Mouse (Mus musculus) hindbrain, embryonic 14.5 days (tissue): ENCODE measurements around the gene Crk. TPM values are rescaled to one million over a fixed set of nuclear protein-coding genes. Genes with fewer than 3 reads are reported as not detected.

Experiments used
- ATAC-seq: fragments of 200-750 bp; cut with Nextera tagmentation; 2 replicates; pipeline ENCODE4 v1.8.0; 2017; ENCODE audit warnings: moderate number of reproducible peaks, mild to moderate bottlenecking, moderate TSS enrichment, moderate library complexity; ENCODE audit not compliant: low FRiP score
- DNase-seq: peaks from one replicate; pipeline ENCODE4 v3.0.0-alpha.2; 2015; ENCODE audit warnings: low spot score
- H3K27ac ChIP-seq: fragments of 300-500 bp; sonication (generic); 2 replicates; pipeline ENCODE4 v1.5.1; 2014; ENCODE audit warnings: mild to moderate bottlenecking, moderate library complexity
- H3K27me3 ChIP-seq: fragments of 300-500 bp; sonication (generic); 2 replicates; pipeline ENCODE4 v1.6.1; 2014; ENCODE audit warnings: mild to moderate bottlenecking, low read length, mixed read lengths; ENCODE audit not compliant: control insufficient read depth, insufficient read depth
- H3K36me3 ChIP-seq: fragments of 300-500 bp; sonication (generic); replicated peaks from 2 replicates; pipeline ENCODE4 v1.6.1; 2014; ENCODE audit not compliant: control insufficient read depth, insufficient read depth
- H3K4me1 ChIP-seq: fragments of 300-500 bp; sonication (generic); replicated peaks from 2 replicates; pipeline ENCODE4 v1.6.1; 2014; ENCODE audit warnings: antibody characterized with exemption, low read length, mixed read lengths; ENCODE audit not compliant: control insufficient read depth, insufficient read depth
- H3K4me2 ChIP-seq: fragments of 300-500 bp; sonication (generic); replicated peaks from 2 replicates; pipeline ENCODE4 v1.6.1; 2014; ENCODE audit warnings: mild to moderate bottlenecking, moderate library complexity
- H3K4me3 ChIP-seq: fragments of 300-500 bp; sonication (generic); replicated peaks from 2 replicates; pipeline ENCODE4 v1.5.1; 2014; ENCODE audit warnings: mild to moderate bottlenecking, low read length
- H3K9ac ChIP-seq: fragments of 300-500 bp; sonication (generic); 2 replicates; pipeline ENCODE4 v1.6.1; 2014
- H3K9me3 ChIP-seq: fragments of 300-500 bp; sonication (generic); 2 replicates; pipeline ENCODE4 v1.6.1; 2016; ENCODE audit warnings: low read length; ENCODE audit not compliant: control insufficient read depth
- WGBS: fragments of 180-500 bp; shearing (Covaris S2); extraction: QIAGEN DNeasy Blood & Tissue Kit; methylation state at CpG from one replicate; pipeline ENCODE4 v1.1.7; 2014; 5-methylcytosine and 5-hydroxymethylcytosine counted together
- polyA plus RNA-seq: library from polyadenylated mRNA; unstranded; fragments of >200 nt; fragmentation: Nextera tagmentation; extraction: Ambion mirVana; gene quantifications from 2 replicates; pipeline ENCODE4 v1.2.1, GENCODE M21; 2014

Crk gene
- polyA plus RNA-seq, 1 experiment from 2014 or later, result 102 TPM

DNA sequence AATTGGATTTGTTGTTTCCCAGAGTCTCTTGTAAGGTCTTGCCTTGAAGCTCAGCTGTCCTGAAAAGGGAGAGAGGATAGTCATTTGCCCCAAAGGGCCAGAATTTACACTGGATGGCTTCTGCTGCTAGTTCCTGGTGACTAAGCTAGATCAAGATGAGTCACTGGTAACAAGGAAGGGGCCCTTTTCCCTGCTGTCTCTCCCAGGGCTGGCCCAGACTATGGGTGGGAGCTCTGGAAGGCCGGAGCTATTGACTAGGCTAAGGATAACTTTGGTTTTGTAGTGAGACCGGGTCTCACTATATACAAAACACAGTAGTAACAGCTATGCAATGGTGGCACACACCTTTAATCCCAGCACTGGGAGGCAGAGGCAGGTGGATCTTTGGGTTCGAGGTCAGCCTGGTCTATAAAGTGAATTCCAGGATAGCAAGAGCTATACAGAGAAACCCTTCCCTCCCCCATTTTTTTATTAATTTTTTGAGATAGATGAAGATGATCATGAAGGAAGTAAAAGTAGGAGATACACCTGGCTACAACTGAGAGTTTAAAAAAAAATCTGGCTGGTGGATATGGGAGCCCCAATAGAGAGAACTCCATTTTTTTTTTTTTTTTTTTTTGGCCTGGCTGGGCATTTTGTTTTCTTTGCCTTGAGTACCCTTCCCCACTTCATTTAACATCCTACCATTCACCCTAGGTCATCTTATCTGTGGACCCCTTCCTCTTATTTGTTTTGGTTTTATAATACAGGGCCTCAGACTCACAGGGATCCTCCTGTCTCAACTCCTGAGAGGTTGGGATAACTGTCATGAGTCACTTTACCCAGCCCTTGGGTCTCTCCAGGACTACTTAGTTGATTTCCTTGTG is 945 bp upstream of the Crk start:
- peak overlapping the region; percentile 77 for H3K4me3 ChIP-seq
- no peaks in the 10 kb centered on the region for H3K9me3 ChIP-seq
- H3K27ac ChIP-seq, result peak overlapping the region; percentile 87
- H3K4me2 ChIP-seq, result peak overlapping the region; percentile 82
- WGBS, result 91% methylated on average over 3 of the region's 3 CpGs
- H3K27me3 ChIP-seq, result no peaks in the 10 kb centered on the region
- peak overlapping the region; percentile 43; the same call in 1 of the 2 replicates for H3K9ac ChIP-seq
- ATAC-seq (no peak), DNase-seq (no peak)
- H3K36me3 ChIP-seq, result 0 out of 2 replicates have a peak, but pooled peaks cover 4% of the 10 kb centered on the region
- H3K4me1 ChIP-seq, result peaks cover 17% of the 10 kb centered on the region

DNA sequence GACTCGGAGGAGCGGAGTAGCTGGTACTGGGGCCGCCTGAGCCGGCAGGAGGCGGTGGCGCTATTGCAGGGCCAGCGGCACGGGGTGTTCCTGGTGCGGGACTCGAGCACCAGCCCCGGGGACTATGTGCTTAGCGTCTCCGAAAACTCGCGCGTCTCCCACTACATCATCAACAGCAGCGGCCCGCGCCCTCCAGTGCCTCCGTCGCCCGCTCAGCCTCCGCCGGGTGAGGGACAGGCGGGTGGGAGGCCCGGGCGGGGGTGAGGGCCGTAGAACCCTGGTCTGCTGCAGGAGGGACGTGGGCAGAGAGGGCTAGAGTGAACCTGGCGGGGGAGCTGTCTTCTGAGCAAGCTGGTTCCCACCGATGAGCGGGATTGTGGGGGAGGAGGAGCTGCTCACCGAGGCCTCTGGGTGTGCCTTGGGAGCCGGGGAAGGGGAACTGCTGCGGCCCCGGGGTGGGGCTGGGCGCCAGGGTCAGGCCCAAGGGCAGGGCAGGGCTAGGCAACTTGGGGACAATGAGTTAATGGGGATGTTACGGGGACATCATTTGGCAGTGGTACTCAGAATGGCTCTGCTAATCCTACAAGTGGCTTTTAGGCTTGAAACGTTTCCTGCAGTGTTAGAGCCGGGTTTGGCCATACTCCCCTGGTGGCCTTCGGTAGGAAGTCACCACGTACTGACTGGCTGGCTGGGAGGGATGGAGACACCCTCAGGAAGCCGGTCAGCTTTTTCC is 546 bp downstream of the Crk start:
- H3K36me3 ChIP-seq, result 0 out of 2 replicates have a peak, but pooled peaks cover 9% of the 10 kb centered on the region
- H3K4me1 ChIP-seq, result peaks cover 17% of the 10 kb centered on the region
- peak overlapping the region; percentile 87 for H3K27ac ChIP-seq
- peak overlapping the region; percentile 73 for H3K9ac ChIP-seq
- H3K4me3 ChIP-seq, result peak overlapping the region; percentile 77
- ATAC-seq, result peak; percentile 84
- DNase-seq, result peak; percentile 33
- H3K4me2 ChIP-seq, result peak overlapping the region; percentile 82
- under 1% methylated on average over 43 of the region's 43 CpGs for WGBS
- no peaks in the 10 kb centered on the region for H3K27me3 ChIP-seq
- no peaks in the 10 kb centered on the region for H3K9me3 ChIP-seq

DNA sequence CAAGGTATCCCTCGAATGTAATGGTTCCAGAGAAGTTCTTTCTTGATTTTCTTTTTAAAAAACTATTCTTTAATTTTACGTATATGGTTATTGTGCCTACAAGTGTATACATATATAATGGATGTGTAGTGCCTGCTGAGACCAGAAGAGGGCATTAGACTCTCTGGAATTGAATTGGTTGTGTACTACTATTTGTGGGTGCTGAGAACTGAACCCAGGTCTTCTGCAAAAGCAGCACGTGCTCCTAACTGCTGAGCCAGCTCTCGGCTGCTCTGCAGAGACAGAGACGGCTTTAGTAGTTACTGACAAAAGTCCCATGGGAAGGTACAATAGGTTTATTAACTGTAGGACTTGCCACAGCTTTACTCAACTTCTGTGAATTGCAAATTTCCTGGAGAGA is 5.4 kb downstream of the Crk start:
- WGBS, result 86% methylated on average over 5 of the region's 5 CpGs
- ATAC-seq (no peak), DNase-seq (no peak)
- Histone ChIP-seq H3K4me3 (no peak overlapping the region), H3K9me3 (no peaks in the 10 kb centered on the region), H3K36me3 (peaks cover 12% of the 10 kb centered on the region; the same call in 1 of the 2 replicates), H3K9ac (no peak overlapping the region), H3K27me3 (no peaks in the 10 kb centered on the region), H3K4me1 (peaks cover 14% of the 10 kb centered on the region), H3K4me2 (no peak overlapping the region), H3K27ac (no peak overlapping the region)

DNA sequence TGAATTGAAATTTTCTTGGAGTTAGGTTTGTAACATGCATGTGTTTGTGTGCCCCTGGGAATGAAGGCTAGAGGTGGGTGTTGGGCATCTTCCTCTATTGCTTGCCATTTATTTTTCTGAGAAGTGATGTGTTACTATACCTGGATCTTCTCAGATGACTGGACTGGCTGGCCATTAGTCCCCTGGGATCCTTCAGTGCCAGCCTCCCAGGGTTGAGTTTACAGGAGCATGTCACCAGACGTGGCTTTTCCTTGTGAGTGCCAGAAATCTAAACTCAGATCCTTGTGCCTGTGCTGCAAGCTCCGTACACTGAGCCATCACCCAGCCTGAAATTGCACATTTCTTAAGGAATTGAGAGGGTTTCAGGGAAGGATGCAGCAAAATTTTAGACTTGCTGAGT is 5.9 kb downstream of the Crk start:
- H3K4me2 ChIP-seq, result no peak overlapping the region
- no peak overlapping the region for H3K4me3 ChIP-seq
- no peak overlapping the region for H3K9ac ChIP-seq
- H3K4me1 ChIP-seq, result peaks cover 14% of the 10 kb centered on the region
- WGBS, result 74% methylated on average over 2 of the region's 2 CpGs
- no peak for ATAC-seq
- no peaks in the 10 kb centered on the region for H3K27me3 ChIP-seq
- H3K9me3 ChIP-seq, result no peaks in the 10 kb centered on the region
- H3K27ac ChIP-seq, result no peak overlapping the region
- H3K36me3 ChIP-seq, result peaks cover 13% of the 10 kb centered on the region; the same call in 1 of the 2 replicates
- DNase-seq, result no peak

DNA sequence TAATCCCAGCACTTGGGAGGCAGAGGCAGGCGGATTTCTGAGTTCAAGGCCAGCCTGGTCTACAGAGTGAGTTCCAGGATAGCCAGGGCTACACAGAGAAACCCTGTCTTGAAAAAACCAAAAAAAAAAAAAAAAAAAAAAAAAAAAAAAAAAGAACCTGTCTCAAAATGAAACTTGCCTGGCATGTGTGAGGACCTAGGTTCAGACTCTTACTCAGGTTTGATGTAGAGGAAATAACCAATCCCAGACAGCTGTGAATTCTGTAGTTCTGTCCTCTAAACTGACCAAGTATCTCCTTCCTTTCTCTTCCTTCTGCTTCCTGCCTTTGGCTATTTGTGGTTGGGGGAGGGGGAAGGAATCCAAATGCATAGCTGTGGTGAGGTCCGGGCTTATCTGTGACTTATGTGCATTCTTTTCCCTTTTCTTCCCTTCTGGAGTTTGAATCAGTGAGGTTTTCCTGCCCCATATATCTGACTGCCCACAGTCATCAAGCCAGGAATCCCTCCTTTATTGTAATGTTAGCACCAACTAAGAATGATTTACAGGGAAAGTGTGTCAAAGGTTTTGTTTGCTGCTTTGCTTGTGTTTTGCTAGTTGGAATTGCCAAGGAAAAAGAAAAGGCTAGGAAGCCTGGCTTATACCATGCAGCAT is 8.4 kb downstream of the Crk start:
- H3K4me1 ChIP-seq, result no peaks in the 10 kb centered on the region
- no peak for ATAC-seq
- peaks cover 23% of the 10 kb centered on the region for H3K36me3 ChIP-seq
- WGBS, result 73% methylated on average over 2 of the region's 2 CpGs
- H3K9me3 ChIP-seq, result no peaks in the 10 kb centered on the region
- H3K27me3 ChIP-seq, result no peaks in the 10 kb centered on the region
- H3K27ac ChIP-seq, result no peak overlapping the region
- no peak for DNase-seq
- H3K9ac ChIP-seq, result no peak overlapping the region
- no peak overlapping the region for H3K4me3 ChIP-seq
- no peak overlapping the region for H3K4me2 ChIP-seq

DNA sequence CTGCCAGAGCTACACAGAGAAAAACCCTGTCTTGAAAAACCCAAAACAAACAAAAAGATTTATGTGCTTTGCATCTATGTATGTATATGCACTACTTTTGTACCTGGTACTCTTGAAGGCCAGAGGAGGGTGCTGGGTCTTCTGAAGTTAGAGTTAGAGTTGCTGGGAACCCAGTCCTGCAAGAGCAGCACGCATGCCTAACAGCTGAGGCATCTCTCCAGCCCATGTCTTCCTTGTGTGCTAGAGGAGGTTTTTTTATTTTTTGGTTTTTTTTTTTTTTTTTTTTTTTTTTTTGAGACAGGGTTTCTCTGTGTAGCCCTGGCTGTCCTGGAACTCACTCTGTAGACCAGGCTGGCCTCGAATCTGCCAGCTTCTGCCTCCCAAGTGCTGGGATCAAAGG is 9.1 kb downstream of the Crk start:
- no peaks in the 10 kb centered on the region for H3K4me1 ChIP-seq
- no peak overlapping the region for H3K27ac ChIP-seq
- no peak overlapping the region for H3K9ac ChIP-seq
- no peaks in the 10 kb centered on the region for H3K27me3 ChIP-seq
- peaks cover 26% of the 10 kb centered on the region for H3K36me3 ChIP-seq
- no peak overlapping the region for H3K4me3 ChIP-seq
- ATAC-seq (no peak), DNase-seq (no peak)
- WGBS, result 87% methylated on average over 2 of the region's 2 CpGs
- H3K4me2 ChIP-seq, result no peak overlapping the region
- H3K9me3 ChIP-seq, result no peaks in the 10 kb centered on the region

DNA sequence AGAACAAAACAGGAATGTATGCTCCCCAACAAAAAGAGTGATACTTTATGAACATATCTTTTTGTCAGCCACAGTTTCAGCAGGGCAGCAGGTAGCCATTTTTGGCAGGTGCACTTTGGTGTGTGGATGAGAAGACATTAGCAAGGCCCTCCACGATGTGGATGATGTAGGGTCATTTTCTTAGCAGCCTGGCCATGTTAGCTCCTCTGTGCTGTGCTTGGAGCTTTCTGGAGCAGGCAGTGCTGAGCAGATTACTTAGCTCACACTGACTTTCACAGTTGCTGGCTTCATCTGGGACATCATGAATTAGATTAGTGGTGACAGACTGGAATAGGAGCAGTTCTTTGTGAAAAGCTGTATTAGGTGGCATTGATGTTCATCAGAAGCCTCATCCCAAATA is 10.9 kb downstream of the Crk start:
- no peak for ATAC-seq
- H3K27ac ChIP-seq, result no peak overlapping the region
- WGBS, result 84% methylated on average over 1 of the region's 1 CpGs

DNA sequence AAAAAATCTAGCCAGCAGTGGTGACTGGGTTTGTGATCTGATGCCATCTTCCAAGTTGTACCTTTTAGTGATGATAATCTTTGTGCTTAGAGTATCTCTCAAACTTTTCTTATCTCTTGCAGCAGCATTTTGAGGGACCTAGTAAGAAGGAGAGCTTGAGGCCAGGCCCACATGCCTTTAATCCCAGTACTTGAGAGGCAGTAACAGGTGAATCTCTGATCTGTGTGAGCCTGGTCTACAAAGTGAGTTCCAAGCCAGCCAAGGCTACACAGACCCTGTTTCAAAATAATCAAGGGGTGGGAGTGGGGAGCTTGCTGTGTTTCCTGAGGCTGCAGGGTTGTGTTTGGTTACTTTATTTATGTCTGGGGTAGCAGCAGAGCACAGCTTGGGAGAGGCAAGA is 12.0 kb downstream of the Crk start:
- Histone ChIP-seq H3K9ac (no peak overlapping the region), H3K9me3 (no peaks in the 10 kb centered on the region), H3K4me1 (no peaks in the 10 kb centered on the region), H3K27me3 (no peaks in the 10 kb centered on the region), H3K4me3 (no peak overlapping the region), H3K27ac (no peak overlapping the region), H3K36me3 (peaks cover 42% of the 10 kb centered on the region), H3K4me2 (no peak overlapping the region)
- no peak for DNase-seq
- no peak for ATAC-seq

More for the DNA sequence above, 10.9 kb downstream of the Crk start:
- Histone ChIP-seq H3K27me3 (no peaks in the 10 kb centered on the region), H3K9me3 (no peaks in the 10 kb centered on the region), H3K36me3 (peaks cover 38% of the 10 kb centered on the region), H3K4me2 (no peak overlapping the region), H3K9ac (no peak overlapping the region), H3K4me3 (no peak overlapping the region), H3K4me1 (no peaks in the 10 kb centered on the region)
- DNase-seq, result no peak

DNA sequence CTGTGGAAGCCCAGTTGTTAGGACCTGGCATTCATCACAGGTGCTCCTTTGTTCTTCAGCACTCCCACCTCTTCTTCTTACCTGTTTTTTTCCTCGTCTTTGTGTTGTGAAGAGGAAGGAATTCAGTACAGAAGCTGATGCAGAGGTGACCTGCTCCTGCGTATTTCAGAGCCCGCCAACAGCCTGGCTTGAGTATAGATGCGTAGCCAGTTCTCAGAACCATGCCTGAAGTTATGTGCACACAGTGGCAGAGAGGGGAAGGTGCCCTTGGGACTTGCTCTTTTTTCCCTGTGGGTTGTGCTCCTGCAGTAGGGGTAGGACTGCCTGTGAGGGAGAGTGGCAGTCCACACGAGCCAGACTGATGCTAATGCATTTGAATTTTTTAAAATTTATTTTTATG is 14.5 kb downstream of the Crk start:
- H3K27ac ChIP-seq, result no peak overlapping the region
- H3K36me3 ChIP-seq, result peaks cover 60% of the 10 kb centered on the region
- ATAC-seq (no peak), DNase-seq (no peak)
- H3K4me2 ChIP-seq, result no peak overlapping the region
- H3K4me1 ChIP-seq, result no peaks in the 10 kb centered on the region
- H3K4me3 ChIP-seq, result no peak overlapping the region
- no peaks in the 10 kb centered on the region for H3K27me3 ChIP-seq
- H3K9ac ChIP-seq, result no peak overlapping the region
- no peaks in the 10 kb centered on the region for H3K9me3 ChIP-seq
- 97% methylated on average over 5 of the region's 5 CpGs for WGBS
